Mouse (Mus musculus): ENCODE results near the gene Gm13090.

DNA sequence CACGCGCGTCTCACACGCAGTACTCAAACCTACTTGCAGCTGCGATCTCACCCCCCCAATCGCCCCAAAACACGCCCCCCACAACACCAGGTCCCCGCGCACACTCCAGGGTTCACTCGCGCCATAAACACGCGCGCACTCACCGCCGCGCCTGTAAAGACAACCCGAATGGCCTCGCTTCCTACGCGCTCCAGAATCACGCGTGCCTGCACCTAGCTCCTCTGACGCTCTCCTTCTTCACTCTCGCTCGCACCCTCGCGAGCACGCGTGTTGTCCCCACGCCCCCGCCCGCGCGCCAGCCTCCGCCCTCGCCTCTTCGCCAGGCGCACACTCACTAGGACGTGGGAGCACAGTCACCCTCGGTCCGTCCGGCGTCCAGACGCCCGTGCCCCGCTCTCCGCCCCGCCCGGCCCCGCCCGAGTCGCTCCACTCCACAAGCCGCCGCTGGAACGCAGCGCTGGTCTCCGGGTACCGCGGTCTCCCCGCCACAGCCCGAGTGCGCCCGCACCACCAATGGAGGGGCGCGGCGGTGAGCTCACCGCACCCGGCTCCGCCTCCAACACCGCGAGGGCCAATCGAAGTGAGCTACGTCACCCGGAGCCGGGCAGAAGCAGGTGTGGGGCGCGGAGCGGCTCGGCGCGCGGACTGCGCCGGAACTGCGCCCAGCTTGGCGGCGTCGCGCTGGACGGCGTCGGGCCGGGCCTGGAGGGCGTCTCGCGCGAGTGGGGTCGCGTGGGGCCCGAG, 18.8 kb downstream of the Gm13090 start:
- no peak for TF ChIP-seq POLR2A (IDR thresholded peaks at IDR 0.05; ENCODE audit: low read depth, low read length)
- TF ChIP-seq CTCF (IDR thresholded peaks at IDR 0.05; ENCODE audit: extremely low read depth, insufficient read length, insufficient replicate concordance, low read depth, low read length) = no peak
